Mouse (Mus musculus) forebrain, embryonic 10.5 days (tissue): ENCODE measurements around the gene Rpa1. TPM values are rescaled to one million over a fixed set of nuclear protein-coding genes. Genes with fewer than 3 reads are reported as not detected.

ENCODE experiments used
- DNase-seq: peaks from one replicate; pipeline ENCODE4 v3.0.0-alpha.2; 2017; ENCODE audit warnings: low spot score; ENCODE audit errors: extremely low spot score
- H3K27ac ChIP-seq: fragments of 300-500 bp; sonication (generic); 2 replicates; pipeline ENCODE4 v1.5.1; 2016; ENCODE audit warnings: mild to moderate bottlenecking
- H3K27me3 ChIP-seq: fragments of 300-500 bp; sonication (generic); 2 replicates; pipeline ENCODE4 v1.6.1; 2016; ENCODE audit warnings: mild to moderate bottlenecking; ENCODE audit not compliant: poor library complexity, severe bottlenecking
- H3K36me3 ChIP-seq: fragments of 300-500 bp; sonication (generic); replicated peaks from 2 replicates; pipeline ENCODE4 v1.6.1; 2016; ENCODE audit warnings: mild to moderate bottlenecking, moderate library complexity
- H3K4me1 ChIP-seq: fragments of 300-500 bp; sonication (generic); 2 replicates; pipeline ENCODE4 v1.6.1; 2016
- H3K4me3 ChIP-seq: fragments of 300-500 bp; sonication (generic); 2 replicates; pipeline ENCODE4 v1.5.1; 2016; ENCODE audit warnings: mild to moderate bottlenecking, moderate library complexity
- H3K9me3 ChIP-seq: fragments of 300-500 bp; sonication (generic); 2 replicates; pipeline ENCODE4 v1.6.1; 2016; ENCODE audit warnings: mild to moderate bottlenecking, moderate library complexity
- WGBS: fragments of 180-500 bp; shearing (Covaris S2); methylation state at CpG from one replicate; pipeline ENCODE4 v1.1.7; 2016; 5-methylcytosine and 5-hydroxymethylcytosine counted together
- microRNA-seq: library from miRNA; unstranded; fragments of <30 nt; microRNA quantifications from one replicate; pipeline ENCODE4, GENCODE M21; 2017
- polyA plus RNA-seq: library from polyadenylated mRNA; unstranded; fragments of >200 nt; fragmentation: Nextera tagmentation; extraction: Ambion mirVana; gene quantifications from 2 replicates; pipeline ENCODE4 v1.2.1, GENCODE M21; 2016

Rpa1 gene
- polyA plus RNA-seq, 1 experiment from 2014 or later: 194 TPM

DNA sequence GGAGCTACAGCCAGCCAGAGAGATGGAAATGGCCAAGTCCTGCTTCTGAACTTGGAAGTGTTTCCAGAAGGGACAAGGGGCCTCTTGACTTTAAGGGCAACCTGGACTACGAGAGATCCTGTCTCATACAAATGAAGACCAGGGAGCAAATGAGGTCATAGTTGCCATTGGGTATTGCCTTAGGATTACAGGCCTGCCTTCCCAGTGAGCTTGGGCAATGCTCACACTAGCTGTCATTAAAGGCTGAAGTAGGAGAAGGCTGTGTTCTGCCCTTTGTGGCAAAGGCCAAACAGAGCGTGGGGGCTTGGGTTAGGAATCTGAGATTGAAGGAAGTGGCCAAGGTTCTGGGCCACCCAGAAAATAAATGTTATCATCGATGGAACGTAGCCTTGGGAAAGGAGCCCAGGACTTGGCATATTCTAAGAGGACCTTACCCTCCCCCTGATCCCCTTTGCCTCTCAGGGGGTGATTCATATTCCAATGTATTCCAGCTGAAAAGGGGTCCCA lies 97.1 kb downstream of the Rpa1 start:
- Histone ChIP-seq H3K27me3 (no peaks in the 10 kb centered on the region), H3K27ac (no peak overlapping the region), H3K4me1 (peaks cover 35% of the 10 kb centered on the region), H3K36me3 (no peaks in the 10 kb centered on the region), H3K4me3 (no peak overlapping the region), H3K9me3 (no peaks in the 10 kb centered on the region)
- DNase-seq: no peak
- 81% methylated on average over 4 of the region's 4 CpGs for WGBS

- no peak for DNase-seq
- Histone ChIP-seq H3K27ac (no peak overlapping the region), H3K9me3 (no peaks in the 10 kb centered on the region), H3K4me1 (peaks cover 49% of the 10 kb centered on the region), H3K27me3 (peaks cover 2% of the 10 kb centered on the region; the same call in 1 of the 2 replicates), H3K36me3 (no peaks in the 10 kb centered on the region), H3K4me3 (no peak overlapping the region)
- 91% methylated on average over 9 of the region's 9 CpGs for WGBS
Observed at GRCm38 (mm10) chr11:75249588-75249987, 98.5 kb downstream of the Rpa1 start.

Small RNA genes within 50 kb of the gene (microRNA-seq; reads per million reads assigned to microRNA genes)
- not detected for gene Gm47300

Other genes with a start within 250 kb of the Rpa1 start
- gene Hic1, start 178.8 kb downstream of the Rpa1 start, polyA plus RNA-seq: 0.12 and 0.21 TPM in 2 replicates
- 33.6 and 34.0 TPM in 2 replicates for gene Ovca2, start 169.5 kb downstream of the Rpa1 start, polyA plus RNA-seq
- gene Dph1, start 157.1 kb downstream of the Rpa1 start, polyA plus RNA-seq: 29.5 TPM in 2 replicates
- 1.1 and 1.3 TPM in 2 replicates for gene Rtn4rl1, start 154.5 kb downstream of the Rpa1 start, polyA plus RNA-seq
- 18.5 and 20.4 TPM in 2 replicates for gene Smyd4, start 109 bp upstream of the Rpa1 start, polyA plus RNA-seq
- gene Serpinf1, start 74.4 kb upstream of the Rpa1 start, polyA plus RNA-seq: 105 and 108 TPM in 2 replicates
- gene Serpinf2, start 91.3 kb upstream of the Rpa1 start, polyA plus RNA-seq: 0.06 TPM in 1 of 2 replicates, not detected in the other
- gene Wdr81, start 106.4 kb upstream of the Rpa1 start, polyA plus RNA-seq: 5.8 and 6.4 TPM in 2 replicates
- gene Tlcd2, start 113.4 kb upstream of the Rpa1 start, polyA plus RNA-seq: 8.5 and 9.7 TPM in 2 replicates
- gene Prpf8, start 138.5 kb upstream of the Rpa1 start, polyA plus RNA-seq: 77.5 and 78.7 TPM in 2 replicates
- gene Rilp, start 161.8 kb upstream of the Rpa1 start, polyA plus RNA-seq: 0.15 and 0.26 TPM in 2 replicates
- gene Scarf1, start 165.2 kb upstream of the Rpa1 start, polyA plus RNA-seq: 5.1 and 5.4 TPM in 2 replicates
- gene Slc43a2, start 183.4 kb upstream of the Rpa1 start, polyA plus RNA-seq: 5.5 and 6.1 TPM in 2 replicates
- gene Pitpna, start 239.8 kb upstream of the Rpa1 start, polyA plus RNA-seq: 59.2 and 61.9 TPM in 2 replicates